Mouse (Mus musculus): ENCODE results near the gene Itgb3bp. TPM values are rescaled to one million over a fixed set of nuclear protein-coding genes. Genes with fewer than 3 reads are reported as not detected.
A peak's percentile ranks its signal among the peaks of the same experiment; 100 is the strongest.

Gene Itgb3bp
- polyA plus RNA-seq (2015; fragmentation: Nextera tagmentation; extraction: Ambion mirVana): 12.2 and 12.7 TPM in 2 replicates

- peak within 1 kb of the TSS; percentile 96 for H3K4me2 ChIP-seq
- peak within 1 kb of the TSS; percentile 80 for H3K9ac ChIP-seq
- H3K9me3 ChIP-seq: no peaks in the 10 kb centered on the region
- peak within 1 kb of the TSS; percentile 73 for H3K4me3 ChIP-seq
- H3K27ac ChIP-seq: peak within 1 kb of the TSS; percentile 93
- peaks cover 17% of the 10 kb centered on the region; the same call in 1 of the 2 replicates for H3K4me1 ChIP-seq
- 1% methylated on average over 52 of the region's 57 CpGs for WGBS
- ATAC-seq (replicated peaks): peak; percentile 95
- no peaks in the 10 kb centered on the region for H3K36me3 ChIP-seq (replicated peaks)
- 0 out of 2 replicates have a peak, but pooled peaks cover 2% of the 10 kb centered on the region for H3K27me3 ChIP-seq (replicated peaks)
Observed at GRCm38 (mm10) chr4:99929613-99930517, at the start of gene Itgb3bp. TSS of gene Itgb3bp (minus strand) at chr4:99929813.

GRCm38 (mm10) chr4:99979326-99979725 is 49.7 kb upstream of the Itgb3bp start:
- 88% methylated on average over 5 of the region's 5 CpGs for WGBS
- H3K9ac ChIP-seq: no peak overlapping the region
- H3K36me3 ChIP-seq (replicated peaks): no peaks in the 10 kb centered on the region
- H3K27ac ChIP-seq: no peak overlapping the region
- no peaks in the 10 kb centered on the region for H3K27me3 ChIP-seq (replicated peaks)
- no peaks in the 10 kb centered on the region for H3K9me3 ChIP-seq
- H3K4me2 ChIP-seq: no peak overlapping the region
- ATAC-seq (replicated peaks): no peak
- peaks cover under 1% of the 10 kb centered on the region; the same call in 1 of the 2 replicates for H3K4me1 ChIP-seq
- no peak overlapping the region for H3K4me3 ChIP-seq

- no peaks in the 10 kb centered on the region for H3K4me1 ChIP-seq
- H3K36me3 ChIP-seq (replicated peaks): no peaks in the 10 kb centered on the region
- H3K27me3 ChIP-seq (replicated peaks): no peaks in the 10 kb centered on the region
- no peak overlapping the region for H3K27ac ChIP-seq
- no peak for ATAC-seq (replicated peaks)
- H3K9me3 ChIP-seq: no peaks in the 10 kb centered on the region
- no peak overlapping the region for H3K4me2 ChIP-seq
- H3K4me3 ChIP-seq: no peak overlapping the region
- 80% methylated on average over 5 of the region's 5 CpGs for WGBS
- H3K9ac ChIP-seq: no peak overlapping the region
Observed at GRCm38 (mm10) chr4:99974375-99974774, 44.8 kb upstream of the Itgb3bp start.

GRCm38 (mm10) chr4:99973931-99974330 is 44.3 kb upstream of the Itgb3bp start:
- Histone ChIP-seq H3K4me3 (no peak overlapping the region), H3K4me2 (no peak overlapping the region), H3K9me3 (no peaks in the 10 kb centered on the region), H3K9ac (no peak overlapping the region), H3K36me3 (replicated peaks) (no peaks in the 10 kb centered on the region), H3K27me3 (replicated peaks) (no peaks in the 10 kb centered on the region), H3K4me1 (no peaks in the 10 kb centered on the region), H3K27ac (no peak overlapping the region)
- 94% methylated on average over 1 of the region's 1 CpGs for WGBS
- ATAC-seq (replicated peaks): no peak

- no peak for ATAC-seq (replicated peaks)
- Histone ChIP-seq H3K9ac (no peak overlapping the region), H3K36me3 (replicated peaks) (no peaks in the 10 kb centered on the region; the same call in 1 of the 2 replicates), H3K27ac (no peak overlapping the region), H3K4me1 (no peaks in the 10 kb centered on the region), H3K4me2 (no peak overlapping the region), H3K9me3 (no peaks in the 10 kb centered on the region), H3K27me3 (replicated peaks) (no peaks in the 10 kb centered on the region), H3K4me3 (no peak overlapping the region)
- WGBS: 90% methylated on average over 6 of the region's 6 CpGs
Observed at GRCm38 (mm10) chr4:99972886-99973285, 43.3 kb upstream of the Itgb3bp start.

GRCm38 (mm10) chr4:99970097-99970496 is 40.5 kb upstream of the Itgb3bp start:
- H3K4me2 ChIP-seq: no peak overlapping the region
- 68% methylated on average over 4 of the region's 4 CpGs for WGBS
- H3K4me3 ChIP-seq: no peak overlapping the region
- H3K27me3 ChIP-seq (replicated peaks): no peaks in the 10 kb centered on the region
- no peak for ATAC-seq (replicated peaks)
- H3K4me1 ChIP-seq: no peaks in the 10 kb centered on the region
- H3K36me3 ChIP-seq (replicated peaks): peaks cover 10% of the 10 kb centered on the region; the same call in 1 of the 2 replicates
- no peak overlapping the region for H3K27ac ChIP-seq
- H3K9ac ChIP-seq: no peak overlapping the region
- no peaks in the 10 kb centered on the region for H3K9me3 ChIP-seq

- Histone ChIP-seq H3K9me3 (no peaks in the 10 kb centered on the region), H3K36me3 (replicated peaks) (peaks cover 10% of the 10 kb centered on the region; the same call in 1 of the 2 replicates), H3K4me3 (no peak overlapping the region), H3K4me1 (no peaks in the 10 kb centered on the region), H3K9ac (no peak overlapping the region), H3K27ac (no peak overlapping the region), H3K4me2 (no peak overlapping the region), H3K27me3 (replicated peaks) (no peaks in the 10 kb centered on the region)
- WGBS: 58% methylated on average over 5 of the region's 5 CpGs
- no peak for ATAC-seq (replicated peaks)
Observed at GRCm38 (mm10) chr4:99969328-99969727, 39.7 kb upstream of the Itgb3bp start.

- Histone ChIP-seq H3K27me3 (replicated peaks) (no peaks in the 10 kb centered on the region), H3K9ac (no peak overlapping the region), H3K36me3 (replicated peaks) (peaks cover 16% of the 10 kb centered on the region; the same call in 1 of the 2 replicates), H3K4me1 (no peaks in the 10 kb centered on the region), H3K4me3 (no peak overlapping the region), H3K27ac (no peak overlapping the region), H3K9me3 (no peaks in the 10 kb centered on the region), H3K4me2 (no peak overlapping the region)
- no peak for ATAC-seq (replicated peaks)
- WGBS: 82% methylated on average over 6 of the region's 6 CpGs
Observed at GRCm38 (mm10) chr4:99966555-99966954, 36.9 kb upstream of the Itgb3bp start.

GRCm38 (mm10) chr4:99959308-99959707 is 29.7 kb upstream of the Itgb3bp start:
- no peak for ATAC-seq (replicated peaks)
- Histone ChIP-seq H3K27me3 (replicated peaks) (no peaks in the 10 kb centered on the region), H3K4me2 (no peak overlapping the region), H3K27ac (no peak overlapping the region), H3K9ac (no peak overlapping the region), H3K36me3 (replicated peaks) (0 out of 2 replicates have a peak, but pooled peaks cover 6% of the 10 kb centered on the region), H3K9me3 (no peaks in the 10 kb centered on the region), H3K4me1 (no peaks in the 10 kb centered on the region), H3K4me3 (no peak overlapping the region)
- WGBS: 80% methylated on average over 3 of the region's 3 CpGs

GRCm38 (mm10) chr4:99958084-99958815 is 28.6 kb upstream of the Itgb3bp start:
- no peak overlapping the region for H3K27ac ChIP-seq
- H3K4me3 ChIP-seq: no peak overlapping the region
- ATAC-seq (replicated peaks): no peak
- H3K9ac ChIP-seq: no peak overlapping the region
- H3K4me1 ChIP-seq: no peaks in the 10 kb centered on the region
- no peak overlapping the region for H3K4me2 ChIP-seq
- H3K9me3 ChIP-seq: no peaks in the 10 kb centered on the region
- 68% methylated on average over 7 of the region's 7 CpGs for WGBS
- no peaks in the 10 kb centered on the region for H3K27me3 ChIP-seq (replicated peaks)
- H3K36me3 ChIP-seq (replicated peaks): no peaks in the 10 kb centered on the region

- H3K27ac ChIP-seq: no peak overlapping the region
- no peak for ATAC-seq (replicated peaks)
- WGBS: 85% methylated on average over 4 of the region's 4 CpGs
- H3K27me3 ChIP-seq (replicated peaks): no peaks in the 10 kb centered on the region
- H3K4me3 ChIP-seq: no peak overlapping the region
- no peaks in the 10 kb centered on the region for H3K9me3 ChIP-seq
- no peak overlapping the region for H3K4me2 ChIP-seq
- H3K4me1 ChIP-seq: no peaks in the 10 kb centered on the region
- no peak overlapping the region for H3K9ac ChIP-seq
- no peaks in the 10 kb centered on the region for H3K36me3 ChIP-seq (replicated peaks)
Observed at GRCm38 (mm10) chr4:99957186-99957585, 27.6 kb upstream of the Itgb3bp start.

GRCm38 (mm10) chr4:99955396-99955795 is 25.8 kb upstream of the Itgb3bp start:
- Histone ChIP-seq H3K27me3 (replicated peaks) (no peaks in the 10 kb centered on the region), H3K36me3 (replicated peaks) (no peaks in the 10 kb centered on the region), H3K27ac (no peak overlapping the region), H3K9me3 (no peaks in the 10 kb centered on the region), H3K4me2 (no peak overlapping the region), H3K4me3 (no peak overlapping the region), H3K9ac (no peak overlapping the region), H3K4me1 (no peaks in the 10 kb centered on the region)
- WGBS: 88% methylated on average over 10 of the region's 10 CpGs
- no peak for ATAC-seq (replicated peaks)

Data from midbrain, embryonic 15.5 days (tissue).